Mouse (Mus musculus): ENCODE results near the gene Hivep3. TPM values are rescaled to one million over a fixed set of nuclear protein-coding genes. Genes with fewer than 3 reads are reported as not detected.

The Hivep3 gene
- polyA plus RNA-seq, 1 experiment from 2014 or later: 8.9 TPM

DNA sequence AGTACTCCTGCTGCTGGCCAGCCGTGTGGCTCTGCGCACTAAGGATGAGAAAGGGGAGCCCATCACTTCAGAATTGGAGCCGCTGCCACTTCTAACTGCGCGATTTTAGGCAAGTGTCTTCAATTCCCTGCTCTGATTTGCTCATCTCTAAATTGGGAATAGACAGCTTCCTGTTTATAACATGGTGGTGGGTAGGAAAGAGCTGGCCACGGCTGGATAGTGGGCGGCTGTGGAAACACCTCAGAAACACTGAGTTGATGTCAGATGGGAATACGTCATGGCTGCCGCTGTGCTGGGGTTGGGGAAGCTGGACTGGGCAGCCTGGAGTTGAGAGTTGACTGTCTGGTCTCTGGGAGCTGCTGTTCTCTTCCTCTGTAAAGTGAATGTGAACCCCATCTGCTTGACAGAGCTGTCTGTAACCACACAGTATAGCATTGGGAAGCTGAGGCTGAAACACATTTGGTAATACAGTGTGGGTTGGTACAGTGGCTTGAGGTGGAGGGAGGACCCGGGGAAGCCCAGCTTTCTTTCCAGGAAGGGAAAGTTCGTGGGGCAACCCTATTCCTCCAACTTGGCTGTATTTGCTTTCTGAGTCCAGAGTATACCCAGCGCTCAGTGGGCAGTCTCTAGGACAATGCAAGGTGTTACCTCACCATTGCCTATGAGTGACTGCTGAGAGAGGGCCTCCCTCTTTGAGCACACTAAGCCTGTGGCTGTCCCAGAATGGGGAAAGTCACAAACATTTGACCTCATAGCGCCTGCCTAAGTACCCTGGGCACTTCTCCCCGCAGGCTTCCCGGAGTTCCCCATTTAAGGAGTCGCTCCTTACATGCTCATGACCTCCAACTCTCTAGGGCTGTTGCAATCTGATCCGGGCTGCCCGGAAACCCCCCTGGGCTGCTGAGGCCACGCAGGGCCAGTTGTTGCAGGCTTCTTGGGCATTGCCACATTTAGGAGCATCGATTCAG lies 232.8 kb downstream of the Hivep3 start:
- H3K9me3 ChIP-seq (replicated peaks): no peaks in the 10 kb centered on the region
- no peak overlapping the region for H3K4me2 ChIP-seq
- no peak overlapping the region for H3K9ac ChIP-seq
- no peak overlapping the region for H3K4me3 ChIP-seq (replicated peaks)
- 45% methylated on average over 20 of the region's 20 CpGs for WGBS
- peaks cover 20% of the 10 kb centered on the region for H3K4me1 ChIP-seq
- no peaks in the 10 kb centered on the region for H3K36me3 ChIP-seq
- H3K27me3 ChIP-seq: no peaks in the 10 kb centered on the region
- no peak overlapping the region for H3K27ac ChIP-seq
- ATAC-seq (replicated peaks; ENCODE audit: low FRiP score): no peak

DNA sequence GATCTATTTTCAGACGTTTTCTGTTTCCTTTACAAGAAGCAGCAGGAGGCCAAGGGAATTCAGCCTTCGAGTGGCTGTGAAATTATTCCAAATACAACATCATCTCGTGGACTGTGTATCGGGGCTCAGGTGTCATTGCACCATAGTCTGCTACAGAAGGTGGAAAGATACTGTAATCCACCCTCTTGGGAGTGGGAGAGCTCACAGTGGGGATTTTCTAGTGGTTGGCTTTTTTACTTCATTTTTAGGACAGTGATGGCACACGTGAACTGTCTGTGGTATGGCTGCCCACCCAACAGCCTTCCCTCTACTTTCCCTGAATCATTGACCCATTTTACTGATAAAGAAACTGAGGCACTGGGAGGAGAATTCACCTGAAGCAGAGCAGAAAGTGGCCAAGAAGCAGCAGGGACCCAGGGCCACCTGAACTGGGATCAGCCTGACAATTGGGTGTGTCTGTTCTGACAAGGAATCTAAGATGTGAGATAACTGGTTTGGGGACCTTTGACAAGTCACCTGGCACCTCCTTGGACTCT lies 233.6 kb downstream of the Hivep3 start:
- 41% methylated on average over 5 of the region's 5 CpGs for WGBS
- Histone ChIP-seq H3K36me3 (no peaks in the 10 kb centered on the region), H3K4me1 (peaks cover 20% of the 10 kb centered on the region), H3K4me2 (no peak overlapping the region), H3K27me3 (no peaks in the 10 kb centered on the region), H3K9ac (no peak overlapping the region), H3K9me3 (replicated peaks) (no peaks in the 10 kb centered on the region), H3K4me3 (replicated peaks) (no peak overlapping the region), H3K27ac (no peak overlapping the region)
- ATAC-seq (replicated peaks; ENCODE audit: low FRiP score): no peak

DNA sequence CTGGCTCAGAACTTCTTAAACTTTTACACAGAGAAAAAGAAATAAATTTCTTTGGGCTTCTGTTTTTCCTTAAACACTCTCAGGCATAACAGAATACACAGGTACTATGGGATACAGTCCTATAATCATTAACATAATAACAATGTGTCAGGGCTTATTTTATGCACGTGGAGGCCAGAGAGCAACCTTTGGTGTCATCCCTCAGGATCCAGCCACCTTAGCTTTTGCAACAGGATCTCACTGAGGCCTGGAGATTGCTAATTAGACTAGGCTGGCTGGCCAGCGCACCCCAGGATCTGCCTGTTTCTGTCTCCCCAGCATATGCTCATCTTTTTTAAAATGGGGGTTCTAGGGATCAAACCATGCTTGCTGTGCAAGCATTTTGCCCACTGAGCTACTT lies 234.1 kb downstream of the Hivep3 start:
- WGBS: 50% methylated on average over 2 of the region's 2 CpGs
- H3K36me3 ChIP-seq: no peaks in the 10 kb centered on the region
- no peaks in the 10 kb centered on the region for H3K27me3 ChIP-seq
- H3K9me3 ChIP-seq (replicated peaks): no peaks in the 10 kb centered on the region
- H3K27ac ChIP-seq: peak overlapping the region; percentile 38; the same call in 1 of the 2 replicates
- ATAC-seq (replicated peaks; ENCODE audit: low FRiP score): no peak
- no peak overlapping the region for H3K4me3 ChIP-seq (replicated peaks)
- no peak overlapping the region for H3K9ac ChIP-seq
- H3K4me1 ChIP-seq: peaks cover 20% of the 10 kb centered on the region
- no peak overlapping the region for H3K4me2 ChIP-seq

DNA sequence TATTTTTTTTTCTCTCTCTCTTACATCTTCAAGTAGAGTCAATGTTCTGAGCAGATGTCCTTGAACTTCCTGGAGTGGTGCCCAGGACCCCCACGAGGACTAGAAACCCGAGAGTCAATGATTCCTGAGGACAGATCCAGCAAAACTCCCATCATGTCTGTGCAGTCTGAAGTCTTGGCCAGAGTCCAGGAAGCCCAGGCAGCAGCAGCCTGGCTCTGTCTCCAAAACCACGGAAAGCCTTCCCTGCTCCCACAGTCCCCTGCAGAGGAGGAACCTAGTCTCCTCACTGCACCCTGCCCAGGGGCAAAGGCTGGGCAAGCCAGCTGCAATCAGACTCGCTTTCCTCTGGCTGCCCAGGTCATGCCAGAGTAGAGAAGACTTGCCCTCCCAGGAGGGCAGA lies 234.5 kb downstream of the Hivep3 start:
- 11% methylated on average over 4 of the region's 4 CpGs for WGBS
- no peak overlapping the region for H3K9ac ChIP-seq
- no peaks in the 10 kb centered on the region for H3K36me3 ChIP-seq

DNA sequence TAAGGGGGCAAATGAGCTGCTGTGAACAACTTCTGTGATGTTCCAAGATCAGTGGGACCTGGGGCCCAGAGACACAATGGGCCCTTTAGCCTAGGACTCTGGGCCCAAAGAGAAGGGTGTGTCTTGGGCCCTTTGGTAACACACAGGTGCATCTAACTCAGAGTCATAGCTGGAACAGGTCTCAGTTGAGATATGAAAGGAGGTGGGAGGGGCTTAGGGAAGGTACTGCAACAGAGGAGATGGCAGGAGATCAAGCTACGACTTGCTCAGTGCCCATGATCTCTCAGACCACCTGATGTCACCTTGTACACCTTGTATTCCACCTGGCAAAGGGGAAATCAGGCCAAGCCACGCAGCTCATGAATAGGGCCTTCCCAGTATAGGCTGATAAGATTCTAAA lies 235.3 kb downstream of the Hivep3 start:
- Histone ChIP-seq H3K9me3 (replicated peaks) (no peaks in the 10 kb centered on the region), H3K4me2 (no peak overlapping the region), H3K27ac (no peak overlapping the region), H3K4me1 (peaks cover 20% of the 10 kb centered on the region), H3K36me3 (no peaks in the 10 kb centered on the region), H3K9ac (no peak overlapping the region), H3K4me3 (replicated peaks) (no peak overlapping the region), H3K27me3 (no peaks in the 10 kb centered on the region)
- WGBS: 85% methylated on average over 2 of the region's 2 CpGs
- no peak for ATAC-seq (replicated peaks; ENCODE audit: low FRiP score)

More for the DNA sequence above, 234.5 kb downstream of the Hivep3 start:
- Histone ChIP-seq H3K4me3 (replicated peaks) (no peak overlapping the region), H3K9me3 (replicated peaks) (no peaks in the 10 kb centered on the region), H3K4me2 (no peak overlapping the region), H3K27me3 (no peaks in the 10 kb centered on the region), H3K27ac (peak overlapping the region; percentile 39; the same call in 1 of the 2 replicates), H3K4me1 (peaks cover 20% of the 10 kb centered on the region)
- 0 out of 2 replicates have a peak, but pooled peaks have one; percentile 44 for ATAC-seq (replicated peaks; ENCODE audit: low FRiP score)

DNA sequence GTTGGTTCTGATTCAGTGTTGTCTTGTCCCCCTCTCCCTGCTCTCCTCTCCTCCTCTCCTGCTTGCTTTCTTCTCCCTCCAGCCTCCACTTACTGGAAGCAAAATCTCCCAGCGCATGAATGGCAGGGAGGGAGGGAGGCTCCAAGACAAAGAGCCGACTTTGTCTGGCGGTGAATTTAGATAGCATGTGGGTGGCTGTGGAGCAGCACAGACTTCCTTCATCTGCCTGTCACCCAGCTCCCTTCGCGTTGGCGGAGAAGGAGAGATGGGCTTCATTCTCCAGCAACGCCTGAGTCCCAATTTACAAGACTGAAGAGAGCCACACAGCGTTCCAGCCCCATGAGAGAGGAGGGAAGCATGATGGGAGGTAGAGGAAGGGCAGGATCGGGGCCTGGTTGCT lies 236.6 kb downstream of the Hivep3 start:
- WGBS: 45% methylated on average over 9 of the region's 9 CpGs
- no peak overlapping the region for H3K9ac ChIP-seq
- H3K27ac ChIP-seq: no peak overlapping the region
- H3K4me3 ChIP-seq (replicated peaks): no peak overlapping the region
- H3K36me3 ChIP-seq: no peaks in the 10 kb centered on the region
- no peaks in the 10 kb centered on the region for H3K9me3 ChIP-seq (replicated peaks)
- no peak for ATAC-seq (replicated peaks; ENCODE audit: low FRiP score)
- no peaks in the 10 kb centered on the region for H3K27me3 ChIP-seq
- no peak overlapping the region for H3K4me2 ChIP-seq
- H3K4me1 ChIP-seq: peaks cover 20% of the 10 kb centered on the region

DNA sequence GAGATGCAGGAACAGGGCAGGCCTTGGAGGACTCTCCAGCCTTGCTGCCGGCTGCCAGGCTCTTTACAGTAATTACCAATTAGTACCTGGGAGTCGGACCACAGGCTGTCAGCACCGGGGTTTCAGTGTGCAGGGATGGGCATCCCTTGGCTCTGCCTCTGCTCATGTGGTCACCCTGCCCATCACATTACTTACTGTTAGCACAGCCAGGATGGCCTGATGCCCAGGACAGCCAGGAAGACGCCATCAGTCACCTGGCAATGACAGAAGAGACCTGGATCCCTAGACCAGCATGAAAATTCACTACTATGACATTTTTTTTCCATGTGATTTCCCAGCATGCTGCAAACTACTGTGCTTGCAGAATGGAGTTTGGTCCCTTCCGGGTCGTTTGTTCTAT lies 238.8 kb downstream of the Hivep3 start:
- Histone ChIP-seq H3K4me3 (replicated peaks) (no peak overlapping the region), H3K9ac (no peak overlapping the region), H3K27ac (no peak overlapping the region), H3K27me3 (no peaks in the 10 kb centered on the region), H3K9me3 (replicated peaks) (no peaks in the 10 kb centered on the region), H3K36me3 (no peaks in the 10 kb centered on the region), H3K4me2 (no peak overlapping the region), H3K4me1 (peaks cover 9% of the 10 kb centered on the region)
- ATAC-seq (replicated peaks; ENCODE audit: low FRiP score): no peak
- WGBS: 79% methylated on average over 6 of the region's 6 CpGs

DNA sequence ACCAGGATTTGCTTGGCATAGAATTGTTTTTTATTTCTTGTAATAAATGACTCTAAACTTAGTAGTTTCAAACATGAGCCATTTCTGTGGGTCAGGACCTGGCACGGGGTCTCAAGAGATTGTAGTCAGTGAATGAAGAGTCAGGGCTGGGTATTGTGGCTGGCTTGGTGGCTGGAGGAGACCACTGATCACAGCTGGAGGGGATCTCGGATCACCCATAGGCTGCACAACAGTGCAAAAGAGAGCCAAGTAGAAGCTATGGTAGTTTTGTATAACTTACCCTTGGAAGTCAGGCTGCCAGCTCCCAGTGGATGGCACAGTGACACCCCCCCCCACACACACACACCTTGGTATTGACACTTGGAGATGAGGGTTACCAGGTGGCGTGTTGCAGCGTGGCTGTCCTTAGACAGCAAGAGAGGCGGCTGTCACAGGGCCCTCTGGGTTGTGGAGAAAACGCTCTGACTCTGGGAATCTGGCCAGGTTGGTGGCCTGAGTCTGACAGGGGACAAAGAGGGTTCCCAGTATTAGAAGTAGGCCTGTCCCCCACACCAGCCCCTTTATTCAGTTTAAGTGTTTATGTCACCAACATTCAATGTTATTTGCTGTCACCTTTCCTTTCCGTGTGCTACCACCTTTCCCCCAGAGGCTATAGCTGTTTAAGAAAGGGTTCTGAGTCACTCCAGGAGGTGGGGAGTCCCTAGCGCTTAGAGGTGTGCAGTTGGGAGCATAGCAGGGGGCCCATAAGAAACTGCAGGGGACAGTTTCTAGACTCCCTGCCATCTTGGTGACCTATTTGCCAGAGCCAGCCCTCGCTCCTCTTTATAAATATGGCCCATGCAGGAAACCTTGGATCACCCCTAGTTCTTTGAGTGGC lies 240.4 kb downstream of the Hivep3 start:
- Histone ChIP-seq H3K4me1 (no peaks in the 10 kb centered on the region), H3K9me3 (replicated peaks) (no peaks in the 10 kb centered on the region), H3K4me2 (no peak overlapping the region), H3K9ac (no peak overlapping the region), H3K4me3 (replicated peaks) (no peak overlapping the region), H3K36me3 (no peaks in the 10 kb centered on the region), H3K27me3 (no peaks in the 10 kb centered on the region), H3K27ac (no peak overlapping the region)
- 83% methylated on average over 9 of the region's 9 CpGs for WGBS
- no peak for ATAC-seq (replicated peaks; ENCODE audit: low FRiP score)

DNA sequence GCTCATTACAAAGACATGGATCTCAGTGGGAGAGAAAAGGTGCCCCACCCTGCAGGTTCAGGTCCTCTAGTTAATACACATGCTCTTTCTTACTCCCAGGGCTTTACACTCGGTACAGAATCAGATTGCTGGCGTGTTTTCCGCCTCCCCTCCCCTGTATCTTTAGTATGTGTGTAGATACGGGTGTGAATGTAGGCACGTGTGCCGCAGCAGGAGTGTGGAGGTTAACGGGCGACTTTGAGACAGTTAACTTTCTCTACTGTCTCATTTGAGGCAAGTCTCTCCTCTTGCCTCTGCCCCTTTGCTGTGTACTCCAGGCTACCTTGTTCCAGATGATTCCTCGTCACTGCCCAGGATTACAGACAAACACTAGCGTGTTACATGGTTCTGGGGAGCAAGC lies 241.7 kb downstream of the Hivep3 start:
- no peak overlapping the region for H3K4me2 ChIP-seq
- WGBS: 79% methylated on average over 10 of the region's 10 CpGs

DNA sequence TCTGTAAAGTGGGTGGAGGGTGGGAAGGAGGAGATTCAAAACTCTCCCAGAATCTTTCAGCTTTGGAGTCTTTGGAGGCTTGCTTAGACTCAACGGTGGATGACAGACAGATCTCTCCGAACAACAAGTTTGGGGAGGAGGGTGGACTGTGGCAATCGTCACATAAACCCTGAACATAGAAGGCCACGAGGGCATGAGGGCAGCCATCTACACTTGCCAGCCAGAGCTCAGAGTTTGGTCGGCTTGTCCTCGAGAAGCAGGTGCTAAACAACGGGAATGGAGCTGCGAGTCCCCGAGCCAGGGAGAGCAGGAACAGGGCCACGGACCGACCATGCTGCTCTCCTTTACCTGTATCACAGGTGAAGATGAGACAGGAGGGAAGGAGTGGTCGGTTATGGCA lies 242.2 kb downstream of the Hivep3 start:
- Histone ChIP-seq H3K9me3 (replicated peaks) (no peaks in the 10 kb centered on the region), H3K27ac (no peak overlapping the region), H3K4me1 (no peaks in the 10 kb centered on the region), H3K4me3 (replicated peaks) (no peak overlapping the region), H3K9ac (no peak overlapping the region), H3K36me3 (no peaks in the 10 kb centered on the region), H3K4me2 (no peak overlapping the region), H3K27me3 (no peaks in the 10 kb centered on the region)
- no peak for ATAC-seq (replicated peaks; ENCODE audit: low FRiP score)
- WGBS: 71% methylated on average over 12 of the region's 12 CpGs

More for the DNA sequence above, 241.7 kb downstream of the Hivep3 start:
- H3K4me3 ChIP-seq (replicated peaks): no peak overlapping the region
- no peaks in the 10 kb centered on the region for H3K9me3 ChIP-seq (replicated peaks)
- H3K4me1 ChIP-seq: no peaks in the 10 kb centered on the region
- H3K27me3 ChIP-seq: no peaks in the 10 kb centered on the region
- no peak overlapping the region for H3K27ac ChIP-seq
- no peak overlapping the region for H3K9ac ChIP-seq
- no peak for ATAC-seq (replicated peaks; ENCODE audit: low FRiP score)
- H3K36me3 ChIP-seq: no peaks in the 10 kb centered on the region

DNA sequence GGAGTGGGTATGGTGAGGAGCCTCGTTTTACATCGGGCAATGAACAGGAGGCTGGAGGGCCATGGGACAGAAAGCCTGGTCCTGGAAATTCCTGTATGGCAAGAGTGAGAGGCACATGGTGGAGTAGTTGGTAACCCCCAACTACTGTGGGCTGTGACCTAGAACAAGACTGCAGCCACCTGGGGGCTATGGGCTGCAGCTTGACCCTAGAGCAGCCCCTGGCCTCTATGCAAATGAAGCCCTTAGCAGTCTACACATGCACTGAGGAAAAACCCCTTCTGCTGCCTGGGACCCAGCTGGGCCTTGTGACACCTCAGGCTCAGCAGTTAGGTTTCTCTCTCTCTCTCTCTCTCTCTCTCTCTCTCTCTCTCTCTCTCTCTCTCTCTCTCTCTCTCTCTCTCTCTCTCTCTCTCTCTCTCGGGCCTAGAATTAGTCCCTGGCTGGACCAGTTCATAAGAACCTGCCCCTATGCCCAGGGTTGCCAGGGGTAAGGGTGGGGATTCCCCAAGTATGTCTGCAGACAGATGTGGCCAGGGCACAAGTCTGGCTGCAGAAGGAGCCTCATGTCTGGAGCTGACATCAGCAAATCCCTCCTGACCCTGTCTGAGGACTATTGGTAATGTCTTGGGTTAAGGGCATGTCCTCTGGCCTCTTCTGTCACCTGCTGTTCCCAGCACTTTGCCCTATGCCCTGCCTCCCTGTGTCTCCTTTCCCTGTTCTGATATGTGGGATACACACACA lies 243.0 kb downstream of the Hivep3 start:
- ATAC-seq (replicated peaks; ENCODE audit: low FRiP score): 0 out of 2 replicates have a peak, but pooled peaks have one; percentile 12
- WGBS: 27% methylated on average over 3 of the region's 3 CpGs
- H3K4me2 ChIP-seq: no peak overlapping the region
- no peak overlapping the region for H3K27ac ChIP-seq
- H3K36me3 ChIP-seq: no peaks in the 10 kb centered on the region
- no peak overlapping the region for H3K4me3 ChIP-seq (replicated peaks)
- no peak overlapping the region for H3K9ac ChIP-seq
- H3K9me3 ChIP-seq (replicated peaks): no peaks in the 10 kb centered on the region
- no peaks in the 10 kb centered on the region for H3K4me1 ChIP-seq
- H3K27me3 ChIP-seq: no peaks in the 10 kb centered on the region

All from kidney, embryonic 15.5 days (tissue).